Mouse (Mus musculus) cortical plate, adult 2 months (tissue): ENCODE measurements around the gene Gm12355. TPM values are rescaled to one million over a fixed set of nuclear protein-coding genes. Genes with fewer than 3 reads are reported as not detected.
A peak's percentile ranks its signal among the peaks of the same experiment; 100 is the strongest.

ENCODE experiments used
- H3K27ac ChIP-seq: fragments of 200-500 bp; 2 replicates; pipeline ENCODE4 v1.5.1; 2012; ENCODE audit warnings: low read length, control low read depth, inconsistent platforms; ENCODE audit not compliant: insufficient read depth
- H3K4me1 ChIP-seq: fragments of 200-500 bp; 2 replicates; pipeline ENCODE4 v1.6.1; 2011; ENCODE audit warnings: low read length; ENCODE audit not compliant: control insufficient read depth, insufficient read depth
- H3K4me3 ChIP-seq: fragments of 200-500 bp; 2 replicates; pipeline ENCODE4 v1.5.1; 2011; ENCODE audit warnings: mild to moderate bottlenecking, low read length, control low read depth; ENCODE audit not compliant: insufficient read depth
- CTCF ChIP-seq: fragments of 200-500 bp; IDR thresholded peaks from 2 replicates; pipeline ENCODE4 v1.5.1; 2011; ENCODE audit warnings: mild to moderate bottlenecking, control low read depth, low read length; ENCODE audit not compliant: insufficient read depth; ENCODE audit errors: extremely low read depth
- POLR2A ChIP-seq: fragments of 200-500 bp; IDR thresholded peaks from 2 replicates; pipeline ENCODE4 v1.6.1; 2011; ENCODE audit warnings: mild to moderate bottlenecking, low read length, control low read depth; ENCODE audit not compliant: insufficient read depth; ENCODE audit errors: extremely low read depth
- polyA plus RNA-seq: library from polyadenylated mRNA; depleted of rRNA; stranded (reverse); fragments of >200 nt; gene quantifications from 2 replicates; pipeline ENCODE4 v1.2.3, GENCODE M21; 2012

Gene Gm12355
- polyA plus RNA-seq, 1 experiment = 0.21 TPM

- TF ChIP-seq CTCF (no peak), POLR2A (no peak)
- Histone ChIP-seq H3K4me3 (no peak overlapping the region), H3K27ac (no peak overlapping the region), H3K4me1 (peaks cover 5% of the 10 kb centered on the region; the same call in 1 of the 2 replicates)
Measured at GRCm38 (mm10) chr11:98589306-98589705, 36.2 kb downstream of the Gm12355 start.

- Histone ChIP-seq H3K4me1 (peaks cover 5% of the 10 kb centered on the region; the same call in 1 of the 2 replicates), H3K4me3 (no peak overlapping the region), H3K27ac (no peak overlapping the region)
- no peak for TF ChIP-seq POLR2A
- TF ChIP-seq CTCF = no peak
Measured at GRCm38 (mm10) chr11:98588833-98589281, 36.6 kb downstream of the Gm12355 start.

GRCm38 (mm10) chr11:98587684-98588546 lies 37.5 kb downstream of the Gm12355 start:
- TF ChIP-seq POLR2A (no peak), CTCF (no peak)
- Histone ChIP-seq H3K4me3 (peak overlapping the region; percentile 86), H3K4me1 (peaks cover 5% of the 10 kb centered on the region; the same call in 1 of the 2 replicates), H3K27ac (no peak overlapping the region)

GRCm38 (mm10) chr11:98586892-98587563 lies 38.4 kb downstream of the Gm12355 start, which contains the start of gene Ormdl3:
Gene Ormdl3, minus strand, starts transcription at chr11:98587368.
- peak within 1 kb of the TSS; percentile 86 for H3K4me3 ChIP-seq
- H3K27ac ChIP-seq = no peak within 1 kb of the TSS
- TF ChIP-seq CTCF (no peak), POLR2A (peak; percentile 48; the same call in 1 of the 2 replicates)
- H3K4me1 ChIP-seq = peaks cover 5% of the 10 kb centered on the region; the same call in 1 of the 2 replicates

GRCm38 (mm10) chr11:98586087-98586891 lies 39.2 kb downstream of the Gm12355 start:
- TF ChIP-seq POLR2A (no peak), CTCF (no peak)
- Histone ChIP-seq H3K4me3 (peak overlapping the region; percentile 86), H3K27ac (no peak overlapping the region), H3K4me1 (peaks cover 5% of the 10 kb centered on the region; the same call in 1 of the 2 replicates)

DNA sequence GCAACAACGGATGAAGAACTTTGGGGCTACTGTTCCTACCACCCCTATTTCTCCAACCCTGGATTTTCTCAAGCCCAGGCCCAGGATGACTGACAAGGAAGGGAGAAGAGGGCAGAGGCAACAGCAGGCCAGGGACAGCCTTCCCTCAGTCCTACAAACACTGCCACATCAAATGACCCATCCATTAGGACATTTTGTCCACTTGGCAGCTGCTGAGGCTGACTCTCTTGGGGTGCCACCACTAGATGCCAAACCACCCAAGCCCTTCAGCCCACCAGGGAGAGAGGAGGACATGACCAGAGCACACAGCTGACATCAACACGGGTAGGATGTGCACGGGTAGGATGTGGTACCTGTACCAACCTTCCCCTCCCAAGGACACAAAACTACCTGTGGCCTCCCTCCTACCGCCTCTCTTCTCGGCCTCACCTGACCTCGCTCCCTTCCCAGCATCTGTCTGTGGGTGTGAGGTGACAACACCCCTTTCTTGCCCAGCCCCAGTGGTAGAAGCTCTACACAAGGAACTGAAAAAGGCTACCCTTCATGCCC lies 40.8 kb downstream of the Gm12355 start:
- no peak overlapping the region for H3K27ac ChIP-seq
- no peak overlapping the region for H3K4me3 ChIP-seq
- peaks cover 5% of the 10 kb centered on the region; the same call in 1 of the 2 replicates for H3K4me1 ChIP-seq
- TF ChIP-seq CTCF (no peak), POLR2A (no peak)

- Histone ChIP-seq H3K4me1 (peaks cover 5% of the 10 kb centered on the region; the same call in 1 of the 2 replicates), H3K27ac (no peak overlapping the region), H3K4me3 (no peak overlapping the region)
- no peak for TF ChIP-seq POLR2A
- no peak for TF ChIP-seq CTCF
Measured at GRCm38 (mm10) chr11:98584146-98584545, 41.3 kb downstream of the Gm12355 start.

DNA sequence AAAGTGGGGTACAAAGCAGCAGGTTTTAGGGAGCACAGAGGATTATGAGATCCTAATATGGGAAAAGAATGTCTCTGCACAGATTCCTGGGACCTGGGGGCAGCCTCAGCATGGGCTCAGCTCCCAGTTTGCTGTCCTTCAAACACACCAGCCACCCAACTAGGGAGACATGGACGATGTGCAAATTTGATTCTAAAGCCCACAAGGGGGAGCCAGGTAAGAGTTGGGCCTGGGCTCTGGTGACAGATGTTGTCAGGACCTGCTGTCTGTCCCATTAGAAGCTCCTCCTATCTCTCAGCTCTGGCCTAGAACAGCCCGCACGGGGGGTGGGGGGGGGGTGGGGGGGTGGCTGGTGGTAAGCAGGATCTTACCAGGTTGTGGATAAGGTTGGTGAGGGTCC lies 41.9 kb downstream of the Gm12355 start:
- Histone ChIP-seq H3K4me3 (no peak overlapping the region), H3K27ac (no peak overlapping the region), H3K4me1 (peaks cover 5% of the 10 kb centered on the region; the same call in 1 of the 2 replicates)
- TF ChIP-seq CTCF = no peak
- TF ChIP-seq POLR2A = no peak

DNA sequence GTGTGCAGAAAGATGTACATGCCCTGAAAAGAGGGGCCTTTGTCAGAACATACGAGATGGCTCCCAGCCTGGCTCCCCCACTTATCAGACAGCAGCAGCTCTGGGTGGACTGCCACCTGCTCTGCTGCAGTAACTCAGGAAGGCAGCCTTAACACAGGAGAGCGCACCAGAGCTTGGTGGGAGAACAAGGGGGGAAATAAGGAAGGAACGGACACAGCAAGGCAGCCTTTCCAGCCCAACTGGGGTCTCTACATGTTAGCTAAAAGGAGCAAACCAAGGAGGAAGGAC lies 42.3 kb downstream of the Gm12355 start:
- Histone ChIP-seq H3K4me3 (no peak overlapping the region), H3K4me1 (peaks cover 5% of the 10 kb centered on the region; the same call in 1 of the 2 replicates), H3K27ac (no peak overlapping the region)
- TF ChIP-seq POLR2A = no peak
